Mouse (Mus musculus): Measurements from ENCODE around the gene Tedc1.
"Not testable (repeated sequence)": the region's sequence is repeated elsewhere in the genome, so short reads cannot be mapped to it uniquely, and the experiment has no call there.

Gene Tedc1

GRCm38 (mm10) chr12:113199132-113199531, 42.9 kb downstream of the Tedc1 start:
- DNase-seq (ENCODE audit: extremely low read depth, low read depth, low spot score): not testable (repeated sequence)

- DNase-seq (ENCODE audit: extremely low read depth, low read depth, low spot score): no peak
Observed at GRCm38 (mm10) chr12:113201301-113201700, 45.1 kb downstream of the Tedc1 start.

GRCm38 (mm10) chr12:113202008-113202407, 45.8 kb downstream of the Tedc1 start:
- DNase-seq (ENCODE audit: extremely low read depth, low read depth, low spot score): no peak

GRCm38 (mm10) chr12:113203522-113203921, 47.3 kb downstream of the Tedc1 start:
- DNase-seq (ENCODE audit: extremely low read depth, low read depth, low spot score): no peak

GRCm38 (mm10) chr12:113205251-113205942, 49.2 kb downstream of the Tedc1 start:
- DNase-seq (ENCODE audit: extremely low read depth, low read depth, low spot score): no peak

GRCm38 (mm10) chr12:113207737-113208136, 51.5 kb downstream of the Tedc1 start:
- no peak for DNase-seq (ENCODE audit: extremely low read depth, low read depth, low spot score)

GRCm38 (mm10) chr12:113210586-113211378, 54.6 kb downstream of the Tedc1 start:
- no peak for DNase-seq (ENCODE audit: extremely low read depth, low read depth, low spot score)

GRCm38 (mm10) chr12:113211772-113212171, 55.6 kb downstream of the Tedc1 start:
- no peak for DNase-seq (ENCODE audit: extremely low read depth, low read depth, low spot score)

- no peak for DNase-seq (ENCODE audit: extremely low read depth, low read depth, low spot score)
Observed at GRCm38 (mm10) chr12:113212326-113212924, 56.2 kb downstream of the Tedc1 start.

GRCm38 (mm10) chr12:113213226-113213625, 57.0 kb downstream of the Tedc1 start:
- DNase-seq (ENCODE audit: extremely low read depth, low read depth, low spot score): no peak

GRCm38 (mm10) chr12:113214072-113214808, 58.0 kb downstream of the Tedc1 start:
- DNase-seq (ENCODE audit: extremely low read depth, low read depth, low spot score): no peak

- no peak for DNase-seq (ENCODE audit: extremely low read depth, low read depth, low spot score)
Observed at GRCm38 (mm10) chr12:113214972-113215666, 58.9 kb downstream of the Tedc1 start.

Data from fat pad, adult 2 months (tissue).